Mouse (Mus musculus) lung, postnatal 10 days (tissue): ENCODE measurements around the gene Olfr1130.
"Not testable (repeated sequence)": the region's sequence is repeated elsewhere in the genome, so short reads cannot be mapped to it uniquely, and the experiment has no call there.

Source experiments
- DNase-seq: peaks from one replicate; pipeline ENCODE4 v3.0.0; 2021

Gene Olfr1130

DNA sequence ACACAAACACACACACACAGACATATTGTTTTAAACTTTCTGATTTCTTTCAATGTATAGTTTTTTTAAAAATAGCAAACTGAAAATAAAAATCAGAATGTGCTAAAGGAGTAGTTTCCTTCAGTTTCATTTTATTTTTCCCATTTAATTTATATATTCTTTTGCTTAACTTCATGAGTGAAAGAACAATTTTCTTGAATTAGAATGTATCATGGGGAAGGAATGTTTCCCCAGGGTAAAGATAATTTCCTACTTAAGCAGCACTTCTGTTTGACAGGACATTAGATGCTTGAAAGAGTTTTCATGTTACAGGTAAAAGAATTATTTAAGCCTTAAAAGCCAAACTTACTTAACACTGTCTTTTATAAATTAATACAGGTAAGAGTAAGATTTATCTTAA is at the start of gene Olfr1130:
Gene Olfr1130 (plus strand): TSS at position 301 of the 400 bp plus-strand sequence.
- not testable (repeated sequence) for DNase-seq

DNA sequence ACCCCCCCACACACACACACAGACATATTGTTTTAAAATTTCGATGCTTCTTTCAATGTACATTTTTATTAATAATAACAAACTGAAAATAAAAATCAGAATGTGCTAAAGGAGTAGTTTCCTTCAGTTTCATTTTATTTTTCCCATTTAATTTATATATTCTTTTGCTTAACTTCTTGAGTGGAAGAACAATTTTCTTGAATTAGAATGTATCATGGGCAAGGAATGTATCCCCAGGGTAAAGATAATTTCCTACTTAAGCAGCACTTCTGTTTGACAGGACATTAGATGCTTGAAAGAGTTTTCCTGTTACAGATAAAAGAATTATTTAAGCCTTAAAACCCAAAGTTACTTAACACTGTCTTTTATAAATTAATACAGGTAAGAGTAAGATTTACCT is 32.4 kb upstream of the Olfr1130 start, which contains the start of gene Olfr1129:
Gene Olfr1129 (plus strand): TSS at position 301 of the 400 bp plus-strand sequence.
- not testable (repeated sequence) for DNase-seq

DNA sequence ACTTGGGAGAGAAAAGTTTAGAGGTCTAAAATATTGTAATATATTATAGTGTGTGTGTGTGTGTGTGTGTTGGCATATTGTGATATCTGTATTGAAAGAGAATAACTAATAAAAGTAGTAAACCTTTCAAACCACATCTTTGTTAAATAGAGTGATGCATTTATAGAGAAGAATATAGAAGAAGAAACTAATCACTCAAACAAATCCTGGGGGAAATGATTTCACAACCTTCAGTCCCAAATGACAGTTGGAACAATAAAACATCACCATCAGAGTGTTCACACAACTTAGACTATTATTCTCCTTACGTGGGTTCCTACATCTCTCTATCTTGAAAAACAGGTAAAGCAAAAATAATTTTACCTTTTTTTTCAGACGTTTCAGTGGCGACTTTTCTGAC is 20.8 kb downstream of the Olfr1130 start, which contains the start of gene Olfr1131:
Gene Olfr1131 (plus strand): TSS at position 301 of the 400 bp plus-strand sequence.
- DNase-seq, result no peak

GRCm38 (mm10) chr2:87637435-87637834 is 31.4 kb downstream of the Olfr1130 start, which contains the start of gene Olfr1132:
Gene Olfr1132 (minus strand): TSS chr2:87637535.
- DNase-seq, result no peak

- no peak for DNase-seq
These were observed 36.4 kb downstream of the Olfr1130 start for GRCm38 (mm10) chr2:87642441-87642840.

- no peak for DNase-seq
These were observed 41.3 kb downstream of the Olfr1130 start, which contains the start of gene Olfr1133 for GRCm38 (mm10) chr2:87647274-87647673. Gene Olfr1133 (minus strand): TSS chr2:87647374.

DNA sequence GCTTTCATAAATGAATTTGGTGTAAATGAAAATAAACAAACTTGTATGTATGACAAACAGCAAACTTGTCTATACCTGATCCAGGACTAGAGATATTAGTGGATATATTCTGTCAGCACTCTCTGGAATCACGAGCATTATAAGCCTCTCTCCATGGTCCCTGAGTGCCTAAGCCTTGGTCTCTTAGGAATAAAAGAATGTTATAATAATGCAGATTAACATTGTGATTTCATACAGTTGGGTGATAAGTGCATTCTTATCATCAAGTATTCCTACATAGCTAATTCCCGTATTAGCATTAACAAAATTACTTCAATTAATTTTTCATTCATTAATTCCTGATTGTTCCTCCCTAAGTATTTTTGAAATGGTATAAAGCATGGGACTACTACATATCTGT is 52.3 kb downstream of the Olfr1130 start, which contains the start of gene Olfr1134:
Gene Olfr1134 (minus strand): TSS at position 101 of the 400 bp plus-strand sequence.
- no peak for DNase-seq
